Comparison of ENCODE assay signal across 32 mouse cellular contexts in the genomic region with DNA sequence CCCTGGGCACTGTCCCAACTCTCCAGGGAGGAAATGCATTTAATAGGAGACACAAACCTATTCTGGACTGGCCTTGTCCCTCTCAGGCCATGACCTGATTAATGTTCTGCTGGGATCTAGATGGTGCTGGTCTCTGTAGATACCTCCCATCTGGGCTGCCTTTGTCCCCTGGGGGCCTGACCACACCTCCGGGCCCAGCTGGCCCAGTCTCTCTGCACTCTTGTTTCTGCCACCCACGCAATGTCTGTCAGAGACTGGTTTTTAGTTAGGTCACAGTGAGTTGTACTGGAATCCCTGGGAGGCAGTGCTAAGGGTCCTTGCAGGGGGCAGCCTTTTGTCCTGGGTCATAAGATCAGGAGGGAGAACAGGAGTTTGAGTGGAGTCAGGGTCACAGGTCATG. TPM values are rescaled to one million over a fixed set of nuclear protein-coding genes. Genes with fewer than 3 reads are reported as not detected.
DNase-seq lines count a peak whose midpoint lies in the region; ATAC-seq lines count a peak whose summit lies in the region.
"Had no signal": no experiment of that assay in that cellular context is flagged by ENCODE, and none has a peak within 500 bp of the region (broad histone marks: within the 10 kb centered on the region; RNA-seq: fewer than 3 reads in every experiment).

No protein-coding gene starts in this region.

- WGBS in limb, embryonic 15.5 days = 68% methylated on average over 2 of the region's 2 CpGs
- WGBS in limb, embryonic 10.5 days = 68% methylated on average over 2 of the region's 2 CpGs

- no peaks in the 10 kb centered on the region for H3K36me3 ChIP-seq in limb, embryonic 15.5 days
- H3K36me3 ChIP-seq in limb, embryonic 10.5 days = no peaks in the 10 kb centered on the region
- H3K36me3 ChIP-seq: embryonic facial prominence, embryonic 10.5 days; embryonic facial prominence, embryonic 13.5 days; forebrain, embryonic 12.5 days; forebrain, embryonic 15.5 days had no signal

- no peak overlapping the region for H3K4me3 ChIP-seq in limb, embryonic 15.5 days
- no peak overlapping the region for H3K4me3 ChIP-seq in limb, embryonic 10.5 days
- H3K4me3 ChIP-seq: embryonic facial prominence, embryonic 10.5 days; embryonic facial prominence, embryonic 13.5 days; erythroblast, embryonic 14.5 days; forebrain, embryonic 12.5 days; forebrain, embryonic 15.5 days; gastrocnemius, adult 2 months had no signal

- DNase-seq in adrenal gland, postnatal 10 days = peak; percentile 4
- DNase-seq in adrenal gland, adult 8-10 months = no peak
- no peak for DNase-seq in limb, embryonic 10.5 days (ENCODE audit: low spot score)
- DNase-seq in Muller cell, postnatal 12 days (ENCODE audit: inconsistent ontology term) = peak; percentile 17
- no peak for DNase-seq in urinary bladder, postnatal 36 days (ENCODE audit: low spot score in 2 of 2)
- DNase-seq: adrenal gland, postnatal 14 days; cerebellum, adult 11-12 months; cerebellum, adult 8-10 months; cerebellum, postnatal 36 days; embryo, embryonic 11 days; gastrocnemius, adult 2 months; gastrocnemius, postnatal 14 days; heart, adult 11 months had no signal

- peak; percentile 52; the same call in 1 of the 2 replicates for ATAC-seq in limb, embryonic 15.5 days (ENCODE audit: insufficient number of reproducible peaks, low FRiP score, low TSS enrichment, low read depth)
- no peak for ATAC-seq in frontal cortex, adult (ENCODE audit: low TSS enrichment)
- ATAC-seq: activated CD4-positive, CD25-positive, alpha-beta regulatory T cell, adult 4 months; forebrain, embryonic 15.5 days; hindbrain, postnatal 0 days; inflammation-experienced regulatory T-cells, adult 6 months had no signal

- no peaks in the 10 kb centered on the region for H3K4me1 ChIP-seq in limb, embryonic 15.5 days
- peaks cover 26% of the 10 kb centered on the region for H3K4me1 ChIP-seq in limb, embryonic 10.5 days
- H3K4me1 ChIP-seq: embryonic facial prominence, embryonic 13.5 days; forebrain, embryonic 12.5 days; forebrain, embryonic 15.5 days had no signal

- H3K9ac ChIP-seq in limb, embryonic 15.5 days = no peak overlapping the region
- H3K9ac ChIP-seq: embryonic facial prominence, embryonic 13.5 days; forebrain, embryonic 12.5 days; forebrain, embryonic 15.5 days; hindbrain, embryonic 14.5 days had no signal

- H3K27me3 ChIP-seq in limb, embryonic 15.5 days = no peaks in the 10 kb centered on the region
- no peaks in the 10 kb centered on the region for H3K27me3 ChIP-seq in limb, embryonic 10.5 days (ENCODE audit: low read depth, poor library complexity, severe bottlenecking)
- H3K27me3 ChIP-seq: CH12.LX; embryonic facial prominence, embryonic 13.5 days; forebrain, embryonic 12.5 days; forebrain, embryonic 15.5 days had no signal

- H3K4me2 ChIP-seq in limb, embryonic 15.5 days = no peak overlapping the region
- H3K4me2 ChIP-seq: embryonic facial prominence, embryonic 13.5 days; forebrain, embryonic 12.5 days; forebrain, embryonic 15.5 days; heart, embryonic 11.5 days; hindbrain, embryonic 14.5 days had no signal

- H3K27ac ChIP-seq in limb, embryonic 15.5 days = no peak overlapping the region
- H3K27ac ChIP-seq in limb, embryonic 10.5 days = no peak overlapping the region
- H3K27ac ChIP-seq: embryonic facial prominence, embryonic 10.5 days; embryonic facial prominence, embryonic 13.5 days; forebrain, embryonic 12.5 days; forebrain, embryonic 15.5 days; gastrocnemius, adult 2 months; hindbrain, embryonic 14.5 days; hindbrain, postnatal 0 days had no signal

- H3K9me3 ChIP-seq in limb, embryonic 15.5 days = no peaks in the 10 kb centered on the region
- H3K9me3 ChIP-seq in limb, embryonic 10.5 days (replicated peaks) = no peaks in the 10 kb centered on the region
- H3K9me3 ChIP-seq: embryonic facial prominence, embryonic 10.5 days; embryonic facial prominence, embryonic 13.5 days; forebrain, embryonic 12.5 days; forebrain, embryonic 15.5 days had no signal

RNA-seq across cellular contexts. Expression of a gene that starts 34.5 kb away (rescaled TPM):
- total RNA-seq in adrenal gland, postnatal 10 days (2021) = under 1 TPM in 1 of 2 experiments, not detected in 1; 0.24 TPM
- total RNA-seq in adrenal gland, adult 8-10 months (2022) = not detected
- not detected in 2 replicates for polyA plus RNA-seq in limb, embryonic 15.5 days (2015; fragmentation: Nextera tagmentation; extraction: Ambion mirVana)
- polyA plus RNA-seq in limb, embryonic 10.5 days (2016; fragmentation: Nextera tagmentation; extraction: Ambion mirVana) = 0.14 TPM in 1 of 2 replicates, not detected in the other
- total RNA-seq: adrenal gland, postnatal 14 days; CH12.LX; gastrocnemius, adult 2 months; gastrocnemius, postnatal 14 days; gastrocnemius, postnatal 4 days; heart, postnatal 25 days; hematopoietic stem cell, adult 5-6 weeks; MEL had no signal
- polyA plus RNA-seq: activated CD4-positive, CD25-positive, alpha-beta regulatory T cell, adult 4 months; erythroblast, embryonic 14.5 days; heart, embryonic 11.5 days; heart, embryonic 14.5 days; heart, postnatal 0 days; inflammation-experienced regulatory T-cells, adult 6 months had no signal

Comparison
In these comparisons a context has a peak if more than half of its experiments do, and no peak if none do; other contexts are left out.
1. DNase-seq: peak in adrenal gland, postnatal 10 days (single experiment) and Muller cell, postnatal 12 days (single experiment); none in adrenal gland, adult 8-10 months (single experiment), limb, embryonic 10.5 days (single experiment) and urinary bladder, postnatal 36 days (0 of 2).